Mouse (Mus musculus) urinary bladder, postnatal 36 days (tissue): ENCODE results near the gene Cacna1g.

Experiments used
- DNase-seq, 2 experiments: peaks; one replicate each; pipeline ENCODE4 v3.0.0; 2022; ENCODE audit warnings: low spot score in 2 of 2, mixed read lengths in 1 of 2

Cacna1g gene

GRCm38 (mm10) chr11:94361166-94361870, 112.7 kb downstream of the Cacna1g start:
- no peak for DNase-seq

DNA sequence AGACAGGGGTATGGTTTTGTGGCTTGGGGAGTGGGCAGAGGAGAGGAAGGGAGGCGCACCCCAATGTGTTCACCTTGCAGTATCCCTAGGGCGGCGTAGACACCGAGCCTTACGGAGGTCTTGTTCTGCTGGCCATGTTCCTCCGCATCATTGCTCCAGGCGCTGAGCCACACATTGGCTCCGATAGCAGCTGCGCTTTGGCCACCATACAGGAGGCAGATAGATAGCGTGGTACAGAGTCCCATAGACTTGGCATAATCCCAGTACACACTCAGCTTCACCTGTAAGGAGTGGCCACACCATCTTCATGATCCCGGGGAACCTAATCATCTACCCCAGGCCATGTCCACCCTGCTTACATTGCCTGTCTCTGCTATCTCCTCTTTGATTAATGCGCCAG, 114.8 kb downstream of the Cacna1g start:
- DNase-seq = no peak
